Mouse (Mus musculus): ENCODE measurements around the gene Pdcd7.

DNA sequence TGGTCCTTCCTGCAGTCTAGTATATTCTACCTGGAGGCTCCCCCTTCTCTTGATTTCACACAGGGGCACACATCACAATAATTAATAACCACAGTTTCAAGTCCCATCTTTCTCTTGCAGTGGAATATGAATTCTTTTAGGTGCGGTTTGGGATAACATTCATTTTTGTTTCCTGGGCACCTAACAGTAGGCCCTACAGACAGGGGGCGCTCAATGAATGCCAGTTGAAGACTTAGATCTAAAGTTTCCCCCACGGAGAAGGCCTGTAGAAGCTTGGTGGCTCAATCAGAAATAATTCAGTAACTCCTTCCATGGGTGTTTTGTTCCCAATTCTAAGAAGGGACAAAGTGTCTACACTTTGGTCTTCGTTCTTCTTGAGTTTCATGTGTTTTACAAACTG lies 26.5 kb downstream of the Pdcd7 start:
- TF ChIP-seq CTCF (IDR thresholded peaks at IDR 0.05; ENCODE audit: control insufficient read depth, insufficient read depth, insufficient replicate concordance, low read depth, low read length) (no peak), POLR2A (IDR thresholded peaks at IDR 0.05; ENCODE audit: control insufficient read depth, low read depth, low read length) (no peak)
